Mouse (Mus musculus) midbrain, embryonic 15.5 days (tissue): Measurements from ENCODE around the gene Camk1d. TPM values are rescaled to one million over a fixed set of nuclear protein-coding genes. Genes with fewer than 3 reads are reported as not detected.

Experiments used
- ATAC-seq: fragments of 200-750 bp; cut with Nextera tagmentation; replicated peaks from 2 replicates; pipeline ENCODE4 v1.8.0; 2017; ENCODE audit warnings: moderate TSS enrichment
- H3K27ac ChIP-seq: fragments of 300-500 bp; sonication (generic); 2 replicates; pipeline ENCODE4 v1.5.1; 2015; ENCODE audit warnings: mild to moderate bottlenecking, inconsistent platforms
- H3K27me3 ChIP-seq: fragments of 300-500 bp; sonication (generic); replicated peaks from 2 replicates; pipeline ENCODE4 v1.6.1; 2015; ENCODE audit warnings: inconsistent platforms
- H3K36me3 ChIP-seq: fragments of 300-500 bp; sonication (generic); replicated peaks from 2 replicates; pipeline ENCODE4 v1.6.1; 2015; ENCODE audit warnings: inconsistent platforms
- H3K4me1 ChIP-seq: fragments of 300-500 bp; sonication (generic); 2 replicates; pipeline ENCODE4 v1.6.1; 2015; ENCODE audit warnings: inconsistent platforms
- H3K4me2 ChIP-seq: fragments of 300-500 bp; sonication (generic); 2 replicates; pipeline ENCODE4 v1.6.1; 2015; ENCODE audit warnings: inconsistent platforms, mild to moderate bottlenecking, moderate library complexity
- H3K4me3 ChIP-seq: fragments of 300-500 bp; sonication (generic); 2 replicates; pipeline ENCODE4 v1.5.1; 2015; ENCODE audit warnings: mild to moderate bottlenecking, inconsistent platforms
- H3K9ac ChIP-seq: fragments of 300-500 bp; sonication (generic); 2 replicates; pipeline ENCODE4 v1.6.1; 2015; ENCODE audit warnings: mild to moderate bottlenecking, inconsistent platforms
- H3K9me3 ChIP-seq: fragments of 300-500 bp; sonication (generic); 2 replicates; pipeline ENCODE4 v1.6.1; 2016; ENCODE audit warnings: inconsistent platforms
- WGBS: fragments of 180-500 bp; shearing (Covaris S2); methylation state at CpG from one replicate; pipeline ENCODE4 v1.1.7; 2015; ENCODE audit warnings: mixed read lengths; 5-methylcytosine and 5-hydroxymethylcytosine counted together
- polyA plus RNA-seq: library from polyadenylated mRNA; unstranded; fragments of >200 nt; fragmentation: Nextera tagmentation; extraction: Ambion mirVana; gene quantifications from 2 replicates; pipeline ENCODE4 v1.2.1, GENCODE M21; 2015

The Camk1d gene
- polyA plus RNA-seq = 6.3 and 6.7 TPM in 2 replicates

DNA sequence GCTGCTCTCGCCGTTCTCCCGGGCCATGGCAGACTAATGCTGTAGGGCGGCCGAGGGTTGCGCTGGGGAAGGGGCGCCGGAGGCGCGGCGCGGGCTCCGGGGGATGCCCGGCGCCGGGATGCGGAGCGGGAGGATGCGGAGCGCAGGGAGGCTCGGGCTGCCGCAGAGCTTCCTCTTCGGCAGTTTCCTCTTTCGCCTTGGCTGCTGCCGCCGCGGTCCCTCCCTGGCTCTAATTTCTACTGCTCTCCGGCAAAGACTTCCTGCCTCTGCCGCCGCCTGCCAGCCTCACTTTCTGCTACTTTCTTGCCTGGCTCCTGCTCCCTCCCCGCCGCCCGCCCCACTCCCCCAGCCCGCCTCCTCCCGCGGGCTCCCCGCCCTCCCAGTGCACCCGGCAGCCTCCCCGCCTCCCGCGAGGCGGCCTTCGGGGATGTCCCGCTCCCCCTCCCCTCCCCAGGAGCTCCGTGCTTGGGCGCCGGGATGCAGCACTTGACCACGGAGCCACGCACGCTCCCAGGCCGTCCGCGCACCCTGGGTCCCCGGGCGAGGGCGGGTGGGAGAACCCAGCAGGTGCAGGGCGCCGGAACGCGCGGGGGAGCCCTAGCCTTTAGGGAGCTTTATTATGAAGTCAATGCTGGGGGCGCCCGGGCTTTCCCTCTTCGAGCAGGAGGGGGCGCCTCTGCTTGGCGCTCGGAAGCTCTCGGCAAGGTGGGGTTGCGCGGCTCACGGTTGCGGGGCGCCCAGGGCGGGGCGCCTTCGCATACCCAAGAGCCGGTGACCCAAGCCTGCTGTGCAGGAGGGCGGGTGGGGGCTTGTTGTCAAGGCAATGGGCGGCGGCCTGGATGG, at the start of gene Camk1d:
Gene Camk1d (minus strand): TSS at position 305 of the 843 bp plus-strand sequence.
- Histone ChIP-seq H3K9me3 (no peaks in the 10 kb centered on the region), H3K4me2 (peak within 1 kb of the TSS; percentile 98), H3K27me3 (peaks cover 12% of the 10 kb centered on the region), H3K4me3 (peak within 1 kb of the TSS; percentile 72), H3K9ac (peak within 1 kb of the TSS; percentile 65), H3K4me1 (peaks cover 24% of the 10 kb centered on the region), H3K36me3 (no peaks in the 10 kb centered on the region), H3K27ac (peak within 1 kb of the TSS; percentile 77)
- under 1% methylated on average over 75 of the region's 80 CpGs for WGBS
- peak; percentile 83 for ATAC-seq

GRCm38 (mm10) chr2:5762031-5762430, 47.7 kb upstream of the Camk1d start:
- H3K9ac ChIP-seq = no peak overlapping the region
- H3K36me3 ChIP-seq = no peaks in the 10 kb centered on the region
- no peak for ATAC-seq
- no peaks in the 10 kb centered on the region for H3K27me3 ChIP-seq
- no peak overlapping the region for H3K4me2 ChIP-seq
- no peaks in the 10 kb centered on the region for H3K9me3 ChIP-seq
- H3K27ac ChIP-seq = no peak overlapping the region
- H3K4me3 ChIP-seq = no peak overlapping the region
- H3K4me1 ChIP-seq = no peaks in the 10 kb centered on the region
- 94% methylated on average over 3 of the region's 3 CpGs for WGBS

GRCm38 (mm10) chr2:5760479-5761008, 46.2 kb upstream of the Camk1d start:
- H3K4me2 ChIP-seq = no peak overlapping the region
- no peaks in the 10 kb centered on the region for H3K9me3 ChIP-seq
- 94% methylated on average over 8 of the region's 8 CpGs for WGBS
- no peak for ATAC-seq
- H3K27me3 ChIP-seq = no peaks in the 10 kb centered on the region
- no peak overlapping the region for H3K9ac ChIP-seq
- H3K4me1 ChIP-seq = no peaks in the 10 kb centered on the region
- no peak overlapping the region for H3K4me3 ChIP-seq
- H3K36me3 ChIP-seq = no peaks in the 10 kb centered on the region
- H3K27ac ChIP-seq = no peak overlapping the region

- no peak for ATAC-seq
- no peak overlapping the region for H3K27ac ChIP-seq
- 86% methylated on average over 2 of the region's 2 CpGs for WGBS
- H3K9ac ChIP-seq = no peak overlapping the region
- H3K36me3 ChIP-seq = no peaks in the 10 kb centered on the region
- no peaks in the 10 kb centered on the region for H3K27me3 ChIP-seq
- no peaks in the 10 kb centered on the region for H3K9me3 ChIP-seq
- no peak overlapping the region for H3K4me3 ChIP-seq
- no peak overlapping the region for H3K4me2 ChIP-seq
- no peaks in the 10 kb centered on the region for H3K4me1 ChIP-seq
Measured at GRCm38 (mm10) chr2:5758569-5758968, 44.3 kb upstream of the Camk1d start.

DNA sequence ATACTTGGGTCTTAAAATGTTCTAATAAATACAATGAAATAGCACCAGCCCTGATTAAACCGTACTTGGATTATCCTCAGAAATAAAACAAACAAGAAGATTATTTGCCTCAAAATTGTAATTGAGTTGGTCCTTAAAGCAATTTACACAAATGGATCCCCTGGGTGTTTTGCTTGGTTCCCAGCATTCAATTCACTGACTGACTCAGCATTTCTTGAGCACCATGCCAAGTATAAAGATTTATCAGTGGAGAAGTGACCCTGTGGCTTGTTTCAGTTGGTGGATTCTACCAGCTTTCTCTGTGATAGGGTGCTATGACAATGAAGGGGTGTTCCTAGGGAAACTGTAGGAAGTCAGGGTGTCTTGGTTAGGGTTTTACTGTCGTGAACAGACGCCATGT, 36.6 kb upstream of the Camk1d start:
- Histone ChIP-seq H3K27me3 (no peaks in the 10 kb centered on the region), H3K4me3 (no peak overlapping the region), H3K9ac (no peak overlapping the region), H3K4me2 (no peak overlapping the region), H3K9me3 (no peaks in the 10 kb centered on the region), H3K4me1 (no peaks in the 10 kb centered on the region), H3K36me3 (no peaks in the 10 kb centered on the region), H3K27ac (no peak overlapping the region)
- no peak for ATAC-seq
- 85% methylated on average over 3 of the region's 3 CpGs for WGBS

- Histone ChIP-seq H3K9ac (no peak overlapping the region), H3K4me2 (no peak overlapping the region), H3K27me3 (no peaks in the 10 kb centered on the region), H3K4me3 (no peak overlapping the region), H3K36me3 (no peaks in the 10 kb centered on the region), H3K9me3 (no peaks in the 10 kb centered on the region), H3K27ac (no peak overlapping the region), H3K4me1 (no peaks in the 10 kb centered on the region)
- no peak for ATAC-seq
- 85% methylated on average over 6 of the region's 6 CpGs for WGBS
Measured at GRCm38 (mm10) chr2:5749210-5749609, 34.9 kb upstream of the Camk1d start.

DNA sequence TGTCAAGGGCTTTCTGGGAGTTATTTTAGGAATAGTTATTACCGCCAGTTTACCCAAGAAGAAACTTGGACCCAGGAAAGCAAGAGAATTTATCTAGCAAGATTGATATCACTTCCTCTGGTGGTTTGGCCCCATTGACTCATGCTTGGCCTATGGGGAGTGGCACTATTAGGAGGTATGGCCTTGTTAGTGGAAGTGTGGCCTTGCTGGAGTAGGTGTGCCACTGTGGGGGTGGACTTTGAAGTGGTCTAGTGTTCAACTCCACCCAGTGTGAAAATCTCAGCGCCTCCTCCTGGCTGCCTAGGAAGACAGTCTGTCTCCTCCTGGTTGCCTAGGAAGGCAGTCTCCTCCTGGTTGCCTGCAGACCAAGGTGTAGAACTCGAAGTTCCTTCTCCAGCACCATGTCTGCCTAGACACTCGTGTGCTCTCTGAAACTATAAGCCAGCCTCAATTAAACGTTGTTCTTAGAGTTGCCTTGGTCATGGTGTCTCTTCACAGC, 33.3 kb upstream of the Camk1d start:
- H3K4me1 ChIP-seq = no peaks in the 10 kb centered on the region
- no peak overlapping the region for H3K4me2 ChIP-seq
- no peaks in the 10 kb centered on the region for H3K36me3 ChIP-seq
- ATAC-seq = no peak
- no peak overlapping the region for H3K27ac ChIP-seq
- H3K9ac ChIP-seq = no peak overlapping the region
- WGBS = 86% methylated on average over 5 of the region's 5 CpGs
- H3K9me3 ChIP-seq = no peaks in the 10 kb centered on the region
- no peak overlapping the region for H3K4me3 ChIP-seq
- H3K27me3 ChIP-seq = no peaks in the 10 kb centered on the region

GRCm38 (mm10) chr2:5746529-5746928, 32.2 kb upstream of the Camk1d start:
- 81% methylated on average over 12 of the region's 12 CpGs for WGBS

DNA sequence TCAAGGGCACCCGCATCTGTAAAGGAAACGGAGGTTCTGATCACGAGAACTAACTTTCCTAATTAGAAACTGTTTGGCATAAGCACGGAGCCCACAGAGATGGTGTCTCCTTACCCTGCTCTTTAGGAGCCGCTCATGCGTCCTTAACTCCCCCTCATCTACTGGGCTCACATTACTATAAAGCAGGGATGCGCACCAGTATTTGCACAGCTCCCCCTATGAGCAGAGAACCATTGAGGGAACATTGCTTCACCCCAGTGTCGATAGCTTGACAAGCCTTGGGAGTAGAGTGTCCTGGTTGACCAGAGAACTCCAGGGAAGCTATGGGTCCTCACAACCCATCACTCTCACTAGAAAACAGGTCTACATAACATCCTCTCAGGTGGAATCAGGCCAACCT, 29.6 kb upstream of the Camk1d start:
- Histone ChIP-seq H3K4me1 (no peaks in the 10 kb centered on the region), H3K9me3 (no peaks in the 10 kb centered on the region), H3K4me3 (no peak overlapping the region), H3K27me3 (no peaks in the 10 kb centered on the region), H3K27ac (no peak overlapping the region), H3K36me3 (no peaks in the 10 kb centered on the region), H3K4me2 (no peak overlapping the region), H3K9ac (no peak overlapping the region)
- WGBS = 81% methylated on average over 8 of the region's 8 CpGs
- no peak for ATAC-seq

More at GRCm38 (mm10) chr2:5746529-5746928, 32.2 kb upstream of the Camk1d start:
- Histone ChIP-seq H3K4me3 (no peak overlapping the region), H3K27me3 (no peaks in the 10 kb centered on the region), H3K36me3 (no peaks in the 10 kb centered on the region), H3K9ac (no peak overlapping the region), H3K9me3 (no peaks in the 10 kb centered on the region), H3K4me1 (no peaks in the 10 kb centered on the region), H3K4me2 (no peak overlapping the region), H3K27ac (no peak overlapping the region)
- ATAC-seq = no peak

DNA sequence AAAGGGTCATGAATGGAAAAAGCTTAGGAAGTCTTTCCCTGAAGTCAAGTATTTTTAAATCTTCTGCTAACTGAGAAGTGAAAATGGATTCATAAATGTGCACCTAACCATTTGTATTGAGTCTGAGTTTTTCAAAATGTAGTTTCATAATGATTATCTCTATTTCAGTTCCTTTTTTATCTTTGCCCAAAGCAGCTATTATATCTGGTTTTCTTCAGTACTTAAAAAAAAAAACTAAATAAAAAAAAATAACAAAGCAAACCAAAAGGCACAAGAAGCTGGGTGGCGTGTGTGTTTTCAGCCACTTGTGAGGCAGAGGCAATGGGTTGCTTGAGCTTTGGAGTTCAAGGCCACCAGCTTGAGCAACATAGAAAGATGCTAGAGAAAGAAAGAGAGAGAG, 26.6 kb upstream of the Camk1d start:
- Histone ChIP-seq H3K4me3 (no peak overlapping the region), H3K9ac (no peak overlapping the region), H3K9me3 (no peaks in the 10 kb centered on the region), H3K4me1 (no peaks in the 10 kb centered on the region), H3K36me3 (no peaks in the 10 kb centered on the region), H3K27ac (no peak overlapping the region), H3K4me2 (no peak overlapping the region), H3K27me3 (no peaks in the 10 kb centered on the region)
- no peak for ATAC-seq
- 88% methylated on average over 1 of the region's 1 CpGs for WGBS

GRCm38 (mm10) chr2:5735881-5736280, 21.6 kb upstream of the Camk1d start:
- ATAC-seq = no peak
- no peak overlapping the region for H3K9ac ChIP-seq
- no peak overlapping the region for H3K27ac ChIP-seq
- no peaks in the 10 kb centered on the region for H3K36me3 ChIP-seq
- H3K4me2 ChIP-seq = no peak overlapping the region
- H3K4me3 ChIP-seq = no peak overlapping the region
- H3K4me1 ChIP-seq = peaks cover 1% of the 10 kb centered on the region; the same call in 1 of the 2 replicates
- 23% methylated on average over 2 of the region's 2 CpGs for WGBS
- H3K27me3 ChIP-seq = no peaks in the 10 kb centered on the region
- no peaks in the 10 kb centered on the region for H3K9me3 ChIP-seq

GRCm38 (mm10) chr2:5733300-5734085, 19.2 kb upstream of the Camk1d start:
- no peak for ATAC-seq
- WGBS = 72% methylated on average over 3 of the region's 3 CpGs

More at GRCm38 (mm10) chr2:5733300-5734085, 19.2 kb upstream of the Camk1d start:
- Histone ChIP-seq H3K27me3 (no peaks in the 10 kb centered on the region), H3K4me1 (peaks cover 9% of the 10 kb centered on the region), H3K9ac (no peak overlapping the region), H3K9me3 (no peaks in the 10 kb centered on the region), H3K4me2 (no peak overlapping the region), H3K27ac (no peak overlapping the region), H3K36me3 (no peaks in the 10 kb centered on the region), H3K4me3 (no peak overlapping the region)
